Mouse (Mus musculus): ENCODE measurements around the gene Retreg1. TPM values are rescaled to one million over a fixed set of nuclear protein-coding genes. Genes with fewer than 3 reads are reported as not detected.

The Retreg1 gene
- polyA plus RNA-seq, 1 experiment from 2014 or later = 5.6 TPM

GRCm38 (mm10) chr15:25923916-25924315 lies 80.9 kb downstream of the Retreg1 start:
- H3K27ac ChIP-seq (ENCODE audit: low read depth, low read length) = no peak overlapping the region

DNA sequence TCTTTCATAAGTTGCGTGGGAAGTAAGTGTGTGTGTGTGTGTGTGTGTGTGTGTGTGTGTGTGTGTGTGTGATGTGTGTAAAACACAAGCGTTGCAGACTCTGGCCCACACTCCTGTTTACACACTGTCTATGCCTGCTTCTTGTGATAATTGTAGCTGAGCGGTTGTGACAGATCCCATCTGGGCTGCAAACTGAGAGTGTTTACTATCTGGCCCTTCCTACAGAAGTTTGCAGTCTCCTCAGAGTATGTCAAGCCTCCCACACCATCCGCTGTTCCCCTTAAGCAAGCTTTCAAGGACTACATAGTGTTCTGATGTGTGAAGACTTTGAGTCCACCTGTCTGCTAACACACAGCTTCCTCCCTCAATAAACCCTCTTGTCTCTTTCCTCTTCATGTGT lies 83.2 kb downstream of the Retreg1 start:
- ATAC-seq (ENCODE audit: insufficient read depth, low FRiP score, low TSS enrichment) (no peak), DNase-seq (ENCODE audit: low spot score) (no peak)
- no peak overlapping the region for H3K4me2 ChIP-seq (ENCODE audit: low read depth)
- H3K27ac ChIP-seq (ENCODE audit: low read depth, low read length) = no peak overlapping the region
- 95% methylated on average over 4 of the region's 4 CpGs for WGBS
- H3K4me3 ChIP-seq (ENCODE audit: low read depth, low read length) = no peak overlapping the region
- no peaks in the 10 kb centered on the region for H3K4me1 ChIP-seq (ENCODE audit: control insufficient read depth, insufficient read depth, low read length)
- no peak overlapping the region for H3K9ac ChIP-seq (ENCODE audit: low read length)
- H3K36me3 ChIP-seq (ENCODE audit: control insufficient read depth, insufficient read depth, low read length) = no peaks in the 10 kb centered on the region
- no peaks in the 10 kb centered on the region for H3K9me3 ChIP-seq (ENCODE audit: control insufficient read depth, low read length)
- no peaks in the 10 kb centered on the region for H3K27me3 ChIP-seq (ENCODE audit: control insufficient read depth, insufficient read depth, low read length)

More at GRCm38 (mm10) chr15:25923916-25924315, 80.9 kb downstream of the Retreg1 start:
- DNase-seq (ENCODE audit: low spot score) (no peak), ATAC-seq (ENCODE audit: insufficient read depth, low FRiP score, low TSS enrichment) (no peak)
- Histone ChIP-seq H3K4me2 (ENCODE audit: low read depth) (no peak overlapping the region), H3K27me3 (ENCODE audit: control insufficient read depth, insufficient read depth, low read length) (no peaks in the 10 kb centered on the region), H3K4me3 (ENCODE audit: low read depth, low read length) (no peak overlapping the region), H3K36me3 (ENCODE audit: control insufficient read depth, insufficient read depth, low read length) (no peaks in the 10 kb centered on the region), H3K4me1 (ENCODE audit: control insufficient read depth, insufficient read depth, low read length) (no peaks in the 10 kb centered on the region), H3K9me3 (ENCODE audit: control insufficient read depth, low read length) (no peaks in the 10 kb centered on the region), H3K9ac (ENCODE audit: low read length) (no peak overlapping the region)
- WGBS = 87% methylated on average over 8 of the region's 8 CpGs

DNA sequence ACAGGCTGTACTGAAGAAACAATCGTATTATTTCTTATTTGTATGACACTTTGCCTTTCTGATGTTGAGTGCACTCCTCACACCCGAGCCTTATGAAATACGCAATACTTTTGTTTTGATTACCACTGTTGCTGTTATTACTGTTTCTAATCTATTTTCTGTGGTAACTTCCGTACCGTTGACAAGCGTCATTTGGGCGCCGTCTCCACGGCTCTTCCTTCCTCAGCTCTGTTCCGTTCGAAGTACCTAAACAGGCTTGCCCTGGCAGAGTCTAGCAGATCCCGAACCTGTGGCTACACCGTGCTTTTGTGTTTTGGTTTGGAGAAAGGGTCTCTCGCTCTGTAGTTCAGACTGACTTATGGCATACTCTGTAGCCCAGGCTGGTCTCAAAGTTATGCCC lies 84.1 kb downstream of the Retreg1 start:
- ATAC-seq (ENCODE audit: insufficient read depth, low FRiP score, low TSS enrichment) (no peak), DNase-seq (ENCODE audit: low spot score) (no peak)
- Histone ChIP-seq H3K9ac (ENCODE audit: low read length) (no peak overlapping the region), H3K9me3 (ENCODE audit: control insufficient read depth, low read length) (no peaks in the 10 kb centered on the region), H3K27me3 (ENCODE audit: control insufficient read depth, insufficient read depth, low read length) (no peaks in the 10 kb centered on the region), H3K4me1 (ENCODE audit: control insufficient read depth, insufficient read depth, low read length) (no peaks in the 10 kb centered on the region), H3K36me3 (ENCODE audit: control insufficient read depth, insufficient read depth, low read length) (no peaks in the 10 kb centered on the region), H3K4me2 (ENCODE audit: low read depth) (no peak overlapping the region), H3K4me3 (ENCODE audit: low read depth, low read length) (no peak overlapping the region), H3K27ac (ENCODE audit: low read depth, low read length) (no peak overlapping the region)
- WGBS = 96% methylated on average over 14 of the region's 14 CpGs

DNA sequence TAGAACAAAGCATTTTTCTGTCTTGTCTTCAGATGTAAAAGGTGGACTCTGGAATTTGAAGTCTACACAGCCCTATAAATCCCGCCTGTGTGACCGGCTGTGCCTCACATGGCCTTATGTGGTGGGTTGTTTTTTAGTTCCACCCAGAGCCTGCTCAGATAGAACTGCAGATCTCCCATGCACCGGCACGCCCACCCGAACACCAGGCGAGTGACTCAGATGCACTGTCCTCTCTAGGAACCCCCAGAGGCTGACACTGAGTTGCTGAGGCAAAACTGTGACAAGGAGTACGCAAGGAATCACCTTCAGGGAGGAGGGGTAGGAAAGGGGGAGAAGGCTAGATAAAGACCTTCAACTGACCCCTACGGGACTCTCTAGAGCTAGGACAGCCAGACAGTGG lies 85.0 kb downstream of the Retreg1 start:
- no peak for ATAC-seq (ENCODE audit: insufficient read depth, low FRiP score, low TSS enrichment)

GRCm38 (mm10) chr15:25928831-25929230 lies 85.9 kb downstream of the Retreg1 start:
- Histone ChIP-seq H3K4me3 (ENCODE audit: low read depth, low read length) (no peak overlapping the region), H3K9me3 (ENCODE audit: control insufficient read depth, low read length) (no peaks in the 10 kb centered on the region), H3K4me1 (ENCODE audit: control insufficient read depth, insufficient read depth, low read length) (no peaks in the 10 kb centered on the region), H3K9ac (ENCODE audit: low read length) (no peak overlapping the region), H3K27ac (ENCODE audit: low read depth, low read length) (no peak overlapping the region), H3K27me3 (ENCODE audit: control insufficient read depth, insufficient read depth, low read length) (no peaks in the 10 kb centered on the region), H3K4me2 (ENCODE audit: low read depth) (no peak overlapping the region), H3K36me3 (ENCODE audit: control insufficient read depth, insufficient read depth, low read length) (no peaks in the 10 kb centered on the region)
- DNase-seq (ENCODE audit: low spot score) (no peak), ATAC-seq (ENCODE audit: insufficient read depth, low FRiP score, low TSS enrichment) (no peak)
- WGBS = 66% methylated on average over 5 of the region's 5 CpGs

More for the DNA sequence above, 85.0 kb downstream of the Retreg1 start:
- Histone ChIP-seq H3K4me1 (ENCODE audit: control insufficient read depth, insufficient read depth, low read length) (no peaks in the 10 kb centered on the region), H3K9me3 (ENCODE audit: control insufficient read depth, low read length) (no peaks in the 10 kb centered on the region), H3K9ac (ENCODE audit: low read length) (no peak overlapping the region), H3K27ac (ENCODE audit: low read depth, low read length) (no peak overlapping the region), H3K4me2 (ENCODE audit: low read depth) (no peak overlapping the region), H3K4me3 (ENCODE audit: low read depth, low read length) (no peak overlapping the region), H3K27me3 (ENCODE audit: control insufficient read depth, insufficient read depth, low read length) (no peaks in the 10 kb centered on the region), H3K36me3 (ENCODE audit: control insufficient read depth, insufficient read depth, low read length) (no peaks in the 10 kb centered on the region)
- no peak for DNase-seq (ENCODE audit: low spot score)
- 91% methylated on average over 8 of the region's 8 CpGs for WGBS

DNA sequence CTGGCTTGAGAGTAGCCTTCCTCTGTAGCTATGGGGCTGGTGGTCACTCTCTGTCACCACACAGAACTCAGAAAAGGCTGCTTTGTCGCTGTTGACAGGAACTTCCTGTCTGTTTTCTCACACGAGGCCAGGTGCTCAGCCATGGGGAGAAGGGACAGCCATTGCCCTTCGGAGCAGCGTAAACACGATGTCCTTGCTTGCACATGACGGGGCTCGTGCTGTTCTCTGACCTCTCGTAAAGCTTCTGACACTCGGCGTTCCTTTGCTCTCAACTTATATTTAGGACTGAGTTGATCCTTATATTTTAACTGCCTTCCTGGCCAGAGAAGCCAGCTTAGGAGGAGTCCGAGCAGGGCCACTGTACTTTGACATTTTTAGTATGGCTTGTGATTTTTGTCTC lies 86.5 kb downstream of the Retreg1 start:
- Histone ChIP-seq H3K9ac (ENCODE audit: low read length) (no peak overlapping the region), H3K9me3 (ENCODE audit: control insufficient read depth, low read length) (no peaks in the 10 kb centered on the region), H3K36me3 (ENCODE audit: control insufficient read depth, insufficient read depth, low read length) (no peaks in the 10 kb centered on the region), H3K4me1 (ENCODE audit: control insufficient read depth, insufficient read depth, low read length) (no peaks in the 10 kb centered on the region), H3K4me2 (ENCODE audit: low read depth) (no peak overlapping the region), H3K27me3 (ENCODE audit: control insufficient read depth, insufficient read depth, low read length) (no peaks in the 10 kb centered on the region), H3K27ac (ENCODE audit: low read depth, low read length) (no peak overlapping the region), H3K4me3 (ENCODE audit: low read depth, low read length) (no peak overlapping the region)
- ATAC-seq (ENCODE audit: insufficient read depth, low FRiP score, low TSS enrichment) (no peak), DNase-seq (ENCODE audit: low spot score) (no peak)
- 80% methylated on average over 11 of the region's 11 CpGs for WGBS

- Histone ChIP-seq H3K27ac (ENCODE audit: low read depth, low read length) (no peak overlapping the region), H3K9me3 (ENCODE audit: control insufficient read depth, low read length) (no peaks in the 10 kb centered on the region), H3K4me3 (ENCODE audit: low read depth, low read length) (no peak overlapping the region), H3K4me1 (ENCODE audit: control insufficient read depth, insufficient read depth, low read length) (no peaks in the 10 kb centered on the region), H3K4me2 (ENCODE audit: low read depth) (no peak overlapping the region), H3K27me3 (ENCODE audit: control insufficient read depth, insufficient read depth, low read length) (no peaks in the 10 kb centered on the region), H3K9ac (ENCODE audit: low read length) (no peak overlapping the region), H3K36me3 (ENCODE audit: control insufficient read depth, insufficient read depth, low read length) (no peaks in the 10 kb centered on the region)
- no peak for DNase-seq (ENCODE audit: low spot score)
- ATAC-seq (ENCODE audit: insufficient read depth, low FRiP score, low TSS enrichment) = no peak
- WGBS = 82% methylated on average over 10 of the region's 10 CpGs
These were observed 87.0 kb downstream of the Retreg1 start for GRCm38 (mm10) chr15:25929936-25930335.

DNA sequence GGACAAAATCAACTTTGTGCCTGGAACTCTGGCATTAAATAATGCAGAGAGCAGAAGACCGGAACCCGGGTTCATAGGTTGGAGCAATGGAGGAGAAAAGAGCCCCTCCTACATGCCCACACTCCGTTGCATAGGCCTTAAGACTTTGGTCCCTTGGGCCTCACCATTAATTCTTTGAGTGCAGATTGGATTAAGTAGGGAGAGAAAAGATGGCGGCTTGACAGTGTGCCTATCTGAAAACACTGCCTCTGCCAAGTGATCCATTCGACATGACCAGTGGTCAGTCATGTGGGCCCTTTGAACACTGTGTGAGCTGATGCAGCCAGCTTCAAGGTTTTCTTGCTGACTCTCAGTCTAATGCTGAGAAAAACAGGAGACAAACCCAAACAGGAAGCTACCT lies 87.7 kb downstream of the Retreg1 start:
- 89% methylated on average over 5 of the region's 5 CpGs for WGBS

DNA sequence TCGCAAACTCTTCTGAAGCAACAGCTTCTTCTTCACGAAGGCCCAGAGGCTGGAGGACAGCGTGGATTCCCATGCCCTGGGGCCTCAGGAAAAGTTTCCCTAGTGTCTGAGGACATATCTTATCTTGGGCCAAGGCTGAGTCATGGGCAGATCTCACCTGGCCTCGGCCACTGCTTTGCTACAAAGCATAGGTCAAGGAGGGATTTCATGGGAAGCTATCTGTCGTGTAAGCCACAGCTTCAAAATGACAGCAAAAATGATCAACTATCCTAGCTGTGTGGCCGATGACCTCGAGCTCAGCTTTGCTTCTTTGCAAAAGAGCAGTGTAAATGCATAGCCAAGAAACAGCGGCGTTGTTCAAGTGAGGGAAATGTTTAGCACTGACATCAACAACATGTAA lies 89.5 kb downstream of the Retreg1 start:
- H3K4me2 ChIP-seq (ENCODE audit: low read depth) = no peak overlapping the region
- H3K27ac ChIP-seq (ENCODE audit: low read depth, low read length) = no peak overlapping the region
- no peak overlapping the region for H3K4me3 ChIP-seq (ENCODE audit: low read depth, low read length)
- ATAC-seq (ENCODE audit: insufficient read depth, low FRiP score, low TSS enrichment) (no peak), DNase-seq (ENCODE audit: low spot score) (no peak)
- H3K36me3 ChIP-seq (ENCODE audit: control insufficient read depth, insufficient read depth, low read length) = no peaks in the 10 kb centered on the region
- H3K4me1 ChIP-seq (ENCODE audit: control insufficient read depth, insufficient read depth, low read length) = no peaks in the 10 kb centered on the region
- WGBS = 86% methylated on average over 9 of the region's 9 CpGs
- H3K9me3 ChIP-seq (ENCODE audit: control insufficient read depth, low read length) = no peaks in the 10 kb centered on the region
- H3K9ac ChIP-seq (ENCODE audit: low read length) = no peak overlapping the region
- H3K27me3 ChIP-seq (ENCODE audit: control insufficient read depth, insufficient read depth, low read length) = no peaks in the 10 kb centered on the region

More for the DNA sequence above, 87.7 kb downstream of the Retreg1 start:
- no peak for ATAC-seq (ENCODE audit: insufficient read depth, low FRiP score, low TSS enrichment)
- Histone ChIP-seq H3K36me3 (ENCODE audit: control insufficient read depth, insufficient read depth, low read length) (no peaks in the 10 kb centered on the region), H3K4me2 (ENCODE audit: low read depth) (no peak overlapping the region), H3K9ac (ENCODE audit: low read length) (no peak overlapping the region), H3K27me3 (ENCODE audit: control insufficient read depth, insufficient read depth, low read length) (no peaks in the 10 kb centered on the region), H3K4me1 (ENCODE audit: control insufficient read depth, insufficient read depth, low read length) (no peaks in the 10 kb centered on the region), H3K4me3 (ENCODE audit: low read depth, low read length) (no peak overlapping the region), H3K27ac (ENCODE audit: low read depth, low read length) (no peak overlapping the region), H3K9me3 (ENCODE audit: control insufficient read depth, low read length) (no peaks in the 10 kb centered on the region)
- no peak for DNase-seq (ENCODE audit: low spot score)
